Mouse (Mus musculus) thymus, adult 18-20 months (tissue): ENCODE results near the gene Smim17.
"Not testable (repeated sequence)": the region's sequence is repeated elsewhere in the genome, so short reads cannot be mapped to it uniquely, and the experiment has no call there.

Experiments used
- DNase-seq, 2 experiments: peaks; one replicate each; pipeline ENCODE4 v3.0.0; 2022; ENCODE audit warnings: mixed read lengths in 2 of 2

The Smim17 gene

DNA sequence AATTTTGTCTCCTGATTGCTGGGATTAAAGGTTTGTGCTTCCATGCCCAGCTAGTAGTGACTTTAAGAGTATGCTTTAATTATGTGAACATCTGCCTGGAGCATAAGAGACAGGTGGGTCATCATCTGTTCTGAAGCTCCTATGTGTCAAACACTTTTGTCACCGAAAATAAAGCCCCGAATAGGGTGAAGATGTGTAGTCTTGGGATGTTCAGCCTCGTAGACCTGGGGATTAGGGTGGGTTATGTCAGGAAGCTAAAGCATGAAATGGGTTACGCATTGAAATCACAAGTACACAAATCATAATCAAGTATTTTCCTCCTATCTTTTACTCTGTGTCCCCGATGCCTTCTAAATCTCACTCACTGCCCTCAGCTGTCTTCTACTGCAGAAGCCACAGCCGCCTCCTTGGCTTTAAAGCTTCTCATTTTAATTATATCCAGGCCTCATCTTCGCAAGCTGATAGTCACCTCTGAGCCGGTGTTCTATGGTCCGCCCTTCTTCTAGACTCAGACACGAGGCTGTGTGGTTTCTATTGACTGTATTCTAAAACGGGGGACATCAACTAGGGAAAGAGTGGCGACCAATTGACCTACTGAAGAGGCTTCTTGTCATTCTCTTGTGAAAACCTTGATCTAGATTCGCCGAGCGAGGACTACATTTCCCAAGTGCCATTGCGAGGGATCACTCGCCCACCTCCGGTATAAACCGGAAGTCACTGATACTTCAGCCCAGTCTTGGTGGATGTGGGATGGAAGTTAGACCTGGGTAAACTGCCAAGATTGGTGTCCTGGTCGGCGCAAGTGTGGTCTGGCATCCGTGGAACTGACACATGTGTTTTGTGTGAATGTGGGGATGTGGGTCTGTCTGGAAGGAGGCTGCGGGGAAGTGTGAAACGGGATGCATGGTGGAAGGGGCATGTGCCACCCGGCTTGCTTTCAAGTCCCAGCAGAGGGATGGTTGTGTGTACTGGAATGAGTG lies at the start of gene Smim17:
Gene Smim17, plus strand, starts transcription at position 720 of the 980 bp plus-strand sequence.
- DNase-seq: peak; percentile 9 to 28

DNA sequence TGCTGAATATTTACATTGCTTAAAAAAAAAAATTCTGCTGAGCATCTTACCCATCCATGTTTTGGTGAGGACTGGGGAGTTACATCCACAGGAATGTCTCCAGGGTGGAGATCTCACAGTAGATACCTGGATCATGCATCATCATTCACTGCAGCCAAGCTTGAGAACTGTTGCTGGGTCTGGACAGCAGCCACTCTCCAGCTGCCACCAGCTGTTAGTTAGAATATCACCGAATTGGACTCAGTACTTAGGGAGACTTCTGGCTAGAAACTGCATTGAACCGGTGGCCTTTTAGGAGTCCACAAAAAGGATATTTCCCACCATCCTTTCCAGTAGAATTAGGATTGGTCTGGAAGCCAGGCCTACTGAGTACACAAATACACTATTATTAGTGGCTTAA lies 40.4 kb upstream of the Smim17 start:
- DNase-seq: no peak

DNA sequence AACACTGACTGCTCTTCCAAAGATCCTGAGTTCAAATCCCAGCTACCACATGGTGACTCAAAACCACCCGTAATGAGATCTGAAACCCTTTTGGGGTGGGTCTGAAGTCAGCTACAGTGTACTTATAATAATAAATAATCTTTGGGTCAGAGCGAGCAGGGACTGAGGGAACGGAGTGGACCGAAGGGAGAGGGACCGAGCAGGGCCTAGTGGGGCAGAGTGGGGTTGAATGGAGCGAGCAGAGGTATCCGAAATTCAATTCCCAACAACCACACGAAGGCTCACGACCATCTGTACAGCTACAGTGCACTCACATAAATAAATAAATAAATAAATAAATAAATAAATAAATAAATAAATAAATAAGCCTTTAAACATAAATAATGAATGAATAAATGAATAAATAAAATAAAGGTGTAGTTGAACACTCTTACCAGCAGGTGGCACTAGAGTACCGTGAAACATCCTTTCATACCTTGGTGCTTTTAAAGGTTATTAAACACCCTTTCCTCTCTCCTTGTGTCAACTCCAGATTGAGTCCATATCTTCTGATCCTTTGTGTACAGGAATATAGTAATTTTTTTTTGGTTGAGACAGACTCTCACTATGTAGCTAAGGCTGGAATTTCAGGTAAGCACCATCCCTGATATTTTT lies 39.5 kb upstream of the Smim17 start:
- DNase-seq: no peak

DNA sequence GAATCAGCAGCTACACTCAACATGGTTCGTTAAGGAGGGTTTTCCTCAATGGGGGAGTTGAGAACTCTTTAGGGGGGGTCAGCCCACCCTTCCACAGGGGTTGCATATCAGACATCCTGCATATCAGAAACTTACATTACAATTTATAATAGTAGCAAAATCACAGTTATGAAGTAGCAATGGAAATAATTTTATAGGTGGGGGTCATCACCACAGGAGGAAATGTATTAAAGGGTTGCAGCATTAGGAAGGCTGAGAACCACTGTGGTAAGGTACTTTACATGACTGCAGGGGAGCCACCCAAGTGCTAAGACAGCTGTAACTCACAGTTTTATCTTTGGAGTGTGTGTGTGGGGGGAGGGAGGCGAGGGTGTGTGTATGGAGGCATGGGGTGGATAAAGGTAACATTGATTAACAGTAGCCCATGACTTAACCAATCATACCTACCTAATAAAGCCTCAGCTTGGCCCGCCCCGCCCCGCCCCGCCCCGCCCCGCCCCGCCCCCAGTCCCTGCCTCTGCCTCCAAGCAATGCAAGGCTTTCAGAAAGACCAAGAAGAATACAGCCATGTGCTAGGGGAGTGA lies 37.9 kb upstream of the Smim17 start:
- no peak for DNase-seq

DNA sequence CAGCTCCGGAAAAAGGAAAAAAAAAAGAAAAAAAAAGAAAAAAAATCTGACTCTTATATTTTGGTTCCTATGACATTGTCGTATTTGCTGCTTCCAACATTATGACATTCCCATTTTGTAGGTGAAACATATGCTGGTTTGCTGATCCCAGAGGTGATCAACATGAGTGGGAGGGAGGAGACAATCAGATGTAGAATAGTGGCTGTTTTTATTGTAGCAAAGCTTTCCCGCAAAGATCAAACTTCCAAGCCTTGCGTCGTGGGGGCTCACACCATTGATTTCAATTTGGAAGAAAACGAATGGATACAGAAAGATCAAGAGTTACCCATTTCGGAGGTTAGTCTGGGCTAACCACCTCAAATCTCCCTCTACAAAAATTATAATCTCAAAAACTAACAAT lies 36.8 kb upstream of the Smim17 start:
- DNase-seq: no peak

DNA sequence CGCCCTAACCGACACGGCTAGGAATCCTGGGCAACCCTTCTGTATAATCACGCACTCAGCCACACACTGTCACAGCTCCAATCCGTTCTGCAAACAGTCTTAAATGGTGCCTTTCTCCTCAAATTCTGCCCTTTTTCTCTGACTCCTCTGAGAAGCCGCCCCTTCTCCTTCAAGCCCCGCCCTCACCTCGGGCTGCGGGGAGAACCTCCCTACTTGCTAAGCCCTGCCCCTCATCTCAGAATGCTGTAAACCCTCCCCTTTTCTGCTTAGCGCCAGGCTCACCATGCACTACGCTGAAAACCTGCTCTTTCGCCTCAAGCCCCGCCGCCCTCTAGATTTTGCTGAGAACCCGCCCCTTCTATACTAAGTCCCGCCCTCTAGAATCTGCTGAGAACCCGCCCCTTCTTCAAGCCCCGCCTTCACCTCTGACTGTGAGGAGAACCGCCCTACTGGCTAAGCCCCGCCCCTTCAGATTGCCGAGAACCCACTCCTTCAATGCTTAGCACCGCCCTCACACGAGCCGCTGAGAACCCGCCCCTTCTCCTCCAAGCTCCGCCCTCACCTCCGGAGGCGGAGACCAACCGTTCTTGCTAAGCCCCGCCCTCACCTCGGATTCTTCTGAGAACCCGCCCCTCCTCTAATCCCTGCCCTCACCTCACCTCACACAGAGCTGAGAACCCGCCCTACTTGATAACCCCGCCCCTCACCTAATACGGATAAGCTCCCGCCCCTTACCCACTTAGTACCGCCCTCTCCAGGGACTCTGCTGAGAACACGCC lies 36.1 kb upstream of the Smim17 start:
- DNase-seq: peak; percentile 86 to 91

DNA sequence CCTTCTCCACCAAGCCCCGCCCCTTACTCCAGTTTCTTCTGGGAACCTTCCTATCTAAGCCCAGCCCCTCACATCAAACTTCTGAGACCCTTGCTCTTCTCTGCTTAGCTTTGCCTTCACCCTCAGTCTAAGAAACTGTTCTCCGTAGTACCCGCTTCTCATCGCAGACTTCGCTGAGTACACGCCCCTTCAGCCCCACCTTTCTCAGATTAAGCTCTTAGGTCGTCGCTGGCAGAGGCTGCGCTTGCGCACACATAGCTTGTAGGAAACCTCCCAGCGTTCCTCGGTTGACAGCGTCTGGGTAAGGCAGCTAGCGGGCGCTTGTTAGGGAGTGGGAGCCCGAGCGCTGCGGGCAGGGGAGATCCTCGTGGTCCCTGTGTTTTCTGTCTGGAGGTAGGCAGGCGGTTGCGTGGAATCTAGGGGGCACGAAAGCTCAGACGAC lies 35.4 kb upstream of the Smim17 start, which contains the start of gene Zfp78:
Gene Zfp78, plus strand, starts transcription at position 234 of the 442 bp plus-strand sequence.
- peak; percentile 64 to 79 for DNase-seq

DNA sequence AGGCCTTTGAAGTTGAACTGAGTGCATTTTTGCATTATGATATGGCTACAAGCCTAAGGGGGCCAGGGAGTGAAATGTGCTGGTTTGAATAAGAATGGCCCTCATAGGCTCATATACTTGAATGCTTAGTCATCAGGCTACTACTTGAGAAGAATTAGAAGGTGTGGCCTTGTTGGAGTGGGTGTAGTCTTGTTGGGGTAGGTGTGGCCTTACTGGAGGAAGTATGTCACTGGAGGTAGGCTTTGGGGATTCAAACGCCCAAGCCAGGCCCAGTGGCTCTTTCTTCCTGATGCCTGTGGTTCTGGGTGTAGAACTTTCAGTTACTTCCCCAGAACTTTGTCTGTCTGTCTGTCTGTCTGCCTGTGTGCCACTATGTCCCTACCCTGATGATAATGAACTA lies 33.8 kb upstream of the Smim17 start:
- DNase-seq: no peak

DNA sequence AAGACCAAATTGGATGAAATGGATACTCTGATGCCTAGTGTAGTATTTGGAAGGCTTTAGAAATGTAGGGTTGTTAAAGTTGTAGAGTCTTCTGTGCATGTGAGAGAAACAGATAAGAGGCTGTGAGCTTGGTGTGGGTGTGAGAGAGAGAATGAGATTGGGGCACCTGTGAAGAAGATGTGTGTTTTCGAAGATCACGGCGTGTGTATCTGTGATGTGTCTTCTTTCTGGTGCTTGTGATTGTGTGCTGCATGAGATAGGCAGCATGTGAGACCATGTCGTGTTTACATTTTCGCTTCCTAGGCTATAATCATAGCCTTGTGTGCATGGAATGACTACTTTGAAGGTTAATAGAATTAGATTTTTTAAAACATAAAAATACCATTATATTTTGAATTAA lies 31.3 kb upstream of the Smim17 start:
- no peak for DNase-seq

DNA sequence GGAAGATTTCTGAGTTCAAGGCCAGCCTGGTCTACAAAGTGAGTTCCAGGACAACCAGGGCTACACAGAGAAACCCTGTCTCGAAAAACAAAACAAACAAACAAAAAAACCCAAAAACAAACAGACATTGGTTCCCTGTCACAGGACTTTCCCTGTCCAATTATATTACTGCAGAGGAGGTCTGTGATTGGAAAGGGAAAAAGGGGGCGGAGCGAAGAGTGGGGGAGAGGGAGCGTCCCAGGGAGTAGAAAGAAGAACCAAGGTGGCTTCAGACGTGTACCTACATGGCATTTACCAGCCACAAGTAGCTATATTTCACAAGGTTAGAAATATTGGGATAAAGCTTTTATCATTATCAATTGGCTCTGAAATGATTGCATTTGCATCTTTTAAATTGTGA lies 30.4 kb upstream of the Smim17 start:
- not testable (repeated sequence) for DNase-seq

DNA sequence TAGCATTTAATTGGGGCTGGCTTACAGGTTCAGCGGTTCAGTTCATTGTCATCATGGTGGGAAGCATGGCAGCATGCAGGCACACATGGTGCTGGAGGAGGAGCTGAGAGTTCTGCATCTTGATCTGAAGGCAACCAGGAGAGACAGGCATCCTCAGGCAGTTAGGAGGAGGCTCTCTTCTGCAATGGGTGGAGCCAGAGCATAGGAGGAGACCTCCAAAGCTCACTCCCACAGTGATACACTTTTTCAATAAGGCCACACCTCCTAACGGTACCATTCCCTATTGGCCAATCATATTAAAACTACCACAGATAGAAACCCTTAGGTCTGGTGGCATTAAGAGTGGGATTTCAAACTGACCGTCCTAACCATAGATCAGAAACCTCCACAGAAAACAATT lies 29.1 kb upstream of the Smim17 start:
- DNase-seq: no peak

DNA sequence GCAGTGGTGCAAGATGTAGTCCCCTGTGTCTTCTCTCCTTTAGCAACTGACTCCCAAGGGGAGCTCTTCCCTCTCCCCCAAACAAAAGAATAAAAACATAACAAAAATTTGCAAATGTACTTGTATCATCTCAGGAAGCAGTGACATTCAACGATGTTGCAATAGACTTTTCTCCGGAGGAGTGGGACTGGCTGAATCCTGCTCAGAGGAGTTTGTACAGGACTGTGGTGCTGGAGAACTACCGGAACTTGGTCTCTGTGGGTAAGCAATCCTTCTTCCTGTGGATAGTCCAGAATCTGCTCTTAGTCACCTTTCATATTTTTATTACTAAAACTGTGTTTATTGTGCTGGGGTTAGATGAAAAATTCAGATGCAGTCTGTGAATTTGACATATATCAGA lies 25.5 kb upstream of the Smim17 start:
- no peak for DNase-seq

DNA sequence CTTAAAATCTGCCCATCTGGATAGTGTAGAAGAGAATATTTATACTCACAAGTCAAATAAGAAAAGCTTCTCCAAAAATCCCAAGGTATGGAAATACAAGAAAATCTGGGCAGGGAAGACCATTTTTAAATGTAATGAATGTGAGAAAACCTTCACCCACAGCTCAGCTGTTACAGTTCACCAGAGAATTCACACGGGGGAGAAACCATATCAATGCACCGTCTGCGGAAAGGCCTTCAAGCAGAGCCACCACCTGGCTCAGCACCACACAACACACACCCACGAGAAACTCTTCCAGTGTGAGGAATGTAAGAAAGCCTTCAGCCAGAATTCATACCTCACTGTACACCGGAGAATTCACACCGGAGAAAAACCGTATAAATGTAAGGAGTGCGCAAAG lies 20.1 kb upstream of the Smim17 start:
- DNase-seq: no peak

DNA sequence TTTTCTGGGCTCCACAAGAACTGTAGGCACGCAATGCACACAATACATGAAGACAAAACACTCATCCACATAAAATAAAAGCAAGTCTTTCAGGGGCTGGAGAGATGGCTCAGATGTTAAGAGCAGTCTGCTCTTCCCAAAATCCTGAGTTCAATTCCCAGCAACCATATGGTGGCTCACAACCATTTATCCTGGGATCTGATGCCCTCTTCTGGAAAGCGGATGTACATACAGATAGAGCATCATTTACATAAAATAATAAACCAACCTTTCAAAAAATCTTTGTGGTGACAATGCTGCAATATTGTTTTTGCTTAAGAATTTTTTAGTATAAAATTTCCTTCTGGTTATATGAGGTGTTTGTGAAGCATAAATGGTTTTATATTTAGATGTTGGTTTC lies 17.1 kb upstream of the Smim17 start:
- DNase-seq: no peak

DNA sequence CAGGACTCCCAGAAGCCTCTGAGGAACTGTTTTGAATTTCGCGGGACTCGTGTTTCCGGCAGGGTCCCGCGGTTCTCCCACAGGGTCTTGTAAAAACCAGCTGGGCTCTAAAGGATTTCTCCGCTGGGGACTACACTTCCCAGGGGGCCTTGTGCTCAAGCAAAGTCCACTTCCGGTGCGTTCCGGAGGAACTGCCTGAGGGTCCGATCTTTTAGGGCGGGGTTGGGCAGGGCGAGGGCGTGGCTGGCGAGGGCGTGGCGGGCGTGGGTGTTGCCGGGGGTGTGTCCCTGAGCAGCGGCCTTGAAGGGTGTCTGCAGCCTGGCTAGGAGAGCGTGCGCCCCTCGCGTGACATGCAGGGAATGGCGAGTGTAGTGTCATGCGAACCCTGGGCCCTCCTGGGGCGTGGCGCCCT lies 15.5 kb upstream of the Smim17 start, which contains the start of gene Zfp28:
Gene Zfp28, plus strand, starts transcription at position 252 of the 412 bp plus-strand sequence.
- DNase-seq: peak; percentile 88 to 91

DNA sequence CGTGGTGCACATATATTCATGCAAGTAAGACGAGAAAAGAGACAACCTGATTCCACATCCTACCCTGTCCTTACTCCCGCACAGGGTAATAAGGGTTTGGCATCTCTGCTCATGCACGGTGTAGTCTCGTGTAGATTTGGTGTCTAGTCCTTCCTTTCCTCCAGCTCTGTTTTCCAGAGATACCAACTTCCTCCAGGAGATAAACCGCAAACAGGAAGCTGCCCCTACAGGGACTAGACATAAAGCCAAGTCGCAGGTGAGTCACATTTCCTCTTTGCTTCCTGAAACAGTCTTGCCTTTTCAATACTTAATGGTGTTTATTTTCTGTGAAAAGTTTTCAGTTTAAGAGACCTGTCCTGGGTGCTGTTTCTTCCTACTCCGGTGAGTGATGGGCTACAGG lies 14.5 kb upstream of the Smim17 start:
- no peak for DNase-seq

DNA sequence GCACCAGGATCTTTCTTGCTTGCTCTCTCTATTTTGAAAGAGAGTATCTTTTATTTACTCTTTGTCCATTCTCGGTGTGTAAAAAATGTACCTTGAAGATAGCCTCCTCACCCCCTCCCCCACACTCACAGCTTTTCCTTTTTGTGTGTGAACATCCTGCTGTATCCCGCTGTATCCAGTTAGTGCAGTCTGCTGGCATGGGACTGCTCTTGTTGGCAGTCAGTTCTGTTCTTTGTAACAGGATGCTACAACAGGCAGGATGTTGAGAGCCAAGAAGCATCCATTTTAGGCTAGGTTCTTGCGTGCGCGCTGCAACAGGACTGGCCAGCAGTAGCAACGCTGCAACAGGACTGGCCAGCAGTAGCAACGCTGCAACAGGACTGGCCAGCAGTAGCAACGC lies 11.5 kb upstream of the Smim17 start:
- DNase-seq: no peak

DNA sequence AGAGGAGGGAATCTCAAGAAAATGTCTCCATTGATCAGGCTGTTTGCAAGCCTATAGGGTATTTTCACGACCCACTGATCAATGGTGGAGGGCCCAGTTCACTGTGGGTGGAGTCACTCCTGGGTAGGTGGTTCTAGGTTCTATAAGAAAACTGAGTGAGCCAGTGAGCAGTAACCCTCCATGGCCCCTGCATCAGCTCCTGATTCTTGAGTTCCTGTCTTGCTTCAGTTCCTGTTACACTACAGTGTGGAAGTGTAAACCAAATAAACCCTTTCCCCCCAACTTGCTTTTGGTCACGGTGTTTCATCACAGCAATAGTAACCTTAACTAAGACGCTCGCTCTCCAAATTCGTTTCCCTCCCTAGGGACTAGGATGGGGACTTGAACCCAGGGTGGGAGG lies 9.5 kb upstream of the Smim17 start:
- no peak for DNase-seq

DNA sequence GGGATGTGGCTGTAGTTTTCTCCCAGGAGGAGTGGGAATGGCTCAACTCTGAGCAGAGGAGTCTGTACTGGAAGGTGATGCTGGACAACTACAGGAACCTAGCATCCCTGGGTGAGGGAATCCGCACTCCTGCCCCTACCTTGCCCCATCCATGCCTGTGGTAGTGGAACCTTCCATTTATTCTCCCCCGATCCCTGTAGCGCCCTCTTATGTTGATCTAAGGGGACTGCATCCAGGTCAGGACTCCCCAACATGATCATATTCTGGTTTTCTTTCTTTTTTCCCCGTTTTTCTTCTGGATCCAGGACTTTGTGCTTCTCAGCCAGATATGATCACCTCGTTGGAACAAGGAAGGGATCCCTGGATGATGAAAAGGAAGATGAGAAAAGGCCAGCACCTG lies 9.1 kb upstream of the Smim17 start:
- DNase-seq: no peak

DNA sequence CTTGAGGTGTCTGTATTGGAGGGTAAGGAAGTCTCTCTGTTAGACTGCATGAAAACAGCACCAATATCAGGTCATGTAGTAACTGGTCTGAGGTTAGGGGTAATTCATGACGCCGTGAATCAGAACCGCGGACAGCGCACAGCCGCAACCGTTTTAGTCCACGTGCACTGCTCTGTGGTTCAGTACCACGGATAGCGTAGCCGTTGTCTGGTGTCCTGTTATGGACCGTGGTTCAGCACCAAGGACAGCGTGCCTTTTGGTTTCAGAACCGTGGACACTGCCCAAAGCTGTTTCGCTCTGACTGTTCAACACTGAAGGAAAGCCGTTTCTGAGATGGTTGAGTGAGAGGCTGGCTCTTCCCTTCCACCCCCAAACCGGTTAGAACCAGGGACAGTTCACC lies 11.5 kb downstream of the Smim17 start, which contains the start of gene Gm20715:
Gene Gm20715, plus strand, starts transcription at position 235 of the 400 bp plus-strand sequence.
- DNase-seq: peak; percentile 30 to 37

DNA sequence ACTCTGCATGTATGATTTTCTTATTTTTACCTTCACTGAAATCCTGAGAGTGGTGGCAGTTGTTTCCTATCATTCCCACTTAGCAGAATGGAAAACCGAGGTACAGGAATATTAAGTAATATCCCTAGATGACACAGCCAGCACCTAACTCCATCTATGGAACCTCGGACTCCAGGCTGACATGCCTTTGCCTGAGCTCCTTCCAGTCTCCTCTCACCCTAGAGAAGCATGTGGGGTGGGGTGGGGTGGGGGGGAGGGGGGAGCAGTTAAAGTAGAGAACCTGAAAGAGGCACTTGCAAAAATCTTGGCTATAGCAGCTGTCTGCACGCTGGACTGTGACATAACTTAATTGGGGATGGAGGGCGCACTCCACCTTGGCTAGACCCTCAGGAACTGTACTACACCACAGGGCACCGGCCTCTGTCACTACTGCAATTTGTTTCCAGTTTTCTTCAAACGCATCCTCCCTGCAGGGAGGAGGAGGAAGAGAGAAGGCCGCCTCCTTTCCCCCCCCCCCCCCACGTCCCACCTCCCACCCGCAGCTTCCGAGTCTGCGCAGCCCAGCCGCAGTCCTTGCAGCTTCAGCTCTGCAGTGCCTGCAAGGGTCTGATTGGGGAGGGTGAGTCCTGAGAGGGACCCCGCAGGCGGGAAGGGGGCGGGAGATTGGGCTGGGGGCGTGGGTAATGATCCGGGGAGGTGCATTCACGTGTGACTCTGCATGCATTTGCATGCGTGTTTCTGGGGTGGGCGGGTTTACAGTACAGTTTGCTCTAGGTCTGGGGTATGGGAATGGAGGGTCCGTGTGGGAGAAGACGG lies 16.3 kb downstream of the Smim17 start:
- DNase-seq: no peak

DNA sequence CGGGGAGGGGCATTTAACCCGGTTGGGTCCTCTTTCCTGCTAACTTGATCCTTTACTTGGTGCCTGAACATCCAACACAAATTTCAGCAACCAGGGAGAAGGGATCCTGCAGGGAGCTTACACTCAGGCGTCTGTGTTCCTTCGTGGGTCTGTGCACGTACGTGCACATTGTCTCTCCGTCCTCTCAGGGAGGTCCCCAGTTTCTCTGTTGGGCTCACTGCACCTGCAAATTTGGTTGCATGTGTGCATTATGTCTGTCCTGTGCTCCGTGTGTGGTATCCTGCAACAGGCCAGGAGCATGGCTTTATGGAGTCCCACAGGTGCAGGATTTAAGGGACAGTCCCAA lies 16.9 kb downstream of the Smim17 start:
- DNase-seq: no peak
